Mouse (Mus musculus) limb, embryonic 10.5 days (tissue): ENCODE data around the gene Lipt1. TPM values are rescaled to one million over a fixed set of nuclear protein-coding genes. Genes with fewer than 3 reads are reported as not detected.

ENCODE experiments used
- DNase-seq: peaks from one replicate; pipeline ENCODE4 v3.0.0-alpha.2; 2017; ENCODE audit warnings: low spot score
- H3K27ac ChIP-seq: fragments of 300-500 bp; sonication (generic); 2 replicates; pipeline ENCODE4 v1.5.1; 2016; ENCODE audit warnings: mild to moderate bottlenecking
- H3K27me3 ChIP-seq: fragments of 300-500 bp; sonication (generic); 2 replicates; pipeline ENCODE4 v1.6.1; 2016; ENCODE audit warnings: low read depth, mild to moderate bottlenecking; ENCODE audit not compliant: poor library complexity, severe bottlenecking
- H3K36me3 ChIP-seq: fragments of 300-500 bp; sonication (generic); 2 replicates; pipeline ENCODE4 v1.6.1; 2016; ENCODE audit warnings: mild to moderate bottlenecking, moderate library complexity
- H3K4me1 ChIP-seq: fragments of 300-500 bp; sonication (generic); 2 replicates; pipeline ENCODE4 v1.6.1; 2016
- H3K4me3 ChIP-seq: fragments of 300-500 bp; sonication (generic); 2 replicates; pipeline ENCODE4 v1.5.1; 2016; ENCODE audit warnings: mild to moderate bottlenecking, moderate library complexity
- H3K9me3 ChIP-seq: fragments of 300-500 bp; sonication (generic); replicated peaks from 2 replicates; pipeline ENCODE4 v1.6.1; 2016; ENCODE audit warnings: mild to moderate bottlenecking
- WGBS: fragments of 180-500 bp; shearing (Covaris S2); methylation state at CpG from one replicate; pipeline ENCODE4 v1.1.7; 2016; 5-methylcytosine and 5-hydroxymethylcytosine counted together
- polyA plus RNA-seq: library from polyadenylated mRNA; unstranded; fragments of >200 nt; fragmentation: Nextera tagmentation; extraction: Ambion mirVana; gene quantifications from 2 replicates; pipeline ENCODE4 v1.2.1, GENCODE M21; 2016

Lipt1 gene
- polyA plus RNA-seq, result 6.2 and 8.1 TPM in 2 replicates

GRCm38 (mm10) chr1:37871704-37872103 lies at the start of gene Lipt1:
Lipt1 (plus strand) TSS chr1:37871738.
- Histone ChIP-seq H3K4me3 (peak within 1 kb of the TSS; percentile 63), H3K9me3 (no peaks in the 10 kb centered on the region; the same call in 1 of the 2 replicates), H3K27me3 (no peaks in the 10 kb centered on the region), H3K36me3 (peaks cover 25% of the 10 kb centered on the region), H3K4me1 (peaks cover 11% of the 10 kb centered on the region), H3K27ac (peak within 1 kb of the TSS; percentile 77)
- WGBS, result 11% methylated on average over 7 of the region's 7 CpGs
- DNase-seq, result peak; percentile 37

GRCm38 (mm10) chr1:37831681-37832080 lies 39.9 kb upstream of the Lipt1 start:
- WGBS, result 53% methylated on average over 2 of the region's 2 CpGs

GRCm38 (mm10) chr1:37846878-37847277 lies 24.7 kb upstream of the Lipt1 start:
- no peaks in the 10 kb centered on the region for H3K27me3 ChIP-seq
- H3K36me3 ChIP-seq, result no peaks in the 10 kb centered on the region
- no peak for DNase-seq
- WGBS, result 89% methylated on average over 8 of the region's 8 CpGs
- H3K27ac ChIP-seq, result no peak overlapping the region
- H3K9me3 ChIP-seq, result no peaks in the 10 kb centered on the region
- H3K4me1 ChIP-seq, result no peaks in the 10 kb centered on the region
- H3K4me3 ChIP-seq, result no peak overlapping the region

More at GRCm38 (mm10) chr1:37831681-37832080, 39.9 kb upstream of the Lipt1 start:
- DNase-seq, result no peak
- Histone ChIP-seq H3K4me3 (no peak overlapping the region), H3K4me1 (no peaks in the 10 kb centered on the region), H3K27ac (no peak overlapping the region), H3K9me3 (no peaks in the 10 kb centered on the region), H3K27me3 (no peaks in the 10 kb centered on the region), H3K36me3 (peaks cover 5% of the 10 kb centered on the region; the same call in 1 of the 2 replicates)

GRCm38 (mm10) chr1:37850696-37851095 lies 20.8 kb upstream of the Lipt1 start:
- H3K27ac ChIP-seq, result no peak overlapping the region
- no peaks in the 10 kb centered on the region for H3K36me3 ChIP-seq
- no peaks in the 10 kb centered on the region for H3K4me1 ChIP-seq
- no peaks in the 10 kb centered on the region for H3K9me3 ChIP-seq
- WGBS, result 77% methylated on average over 2 of the region's 2 CpGs
- no peaks in the 10 kb centered on the region for H3K27me3 ChIP-seq
- H3K4me3 ChIP-seq, result no peak overlapping the region
- DNase-seq, result no peak

GRCm38 (mm10) chr1:37864511-37865400 lies 6.8 kb upstream of the Lipt1 start:
- under 1% methylated on average over 90 of the region's 90 CpGs for WGBS
- DNase-seq, result peak; percentile 99
- Histone ChIP-seq H3K4me3 (peak overlapping the region; percentile 74), H3K27ac (peak overlapping the region; percentile 85), H3K27me3 (no peaks in the 10 kb centered on the region), H3K36me3 (no peaks in the 10 kb centered on the region), H3K9me3 (no peaks in the 10 kb centered on the region), H3K4me1 (0 out of 2 replicates have a peak, but pooled peaks cover 4% of the 10 kb centered on the region)

GRCm38 (mm10) chr1:37865401-37866215 lies 5.9 kb upstream of the Lipt1 start:
- Histone ChIP-seq H3K27me3 (no peaks in the 10 kb centered on the region), H3K4me3 (peak overlapping the region; percentile 74), H3K4me1 (0 out of 2 replicates have a peak, but pooled peaks cover 4% of the 10 kb centered on the region), H3K27ac (peak overlapping the region; percentile 85), H3K36me3 (no peaks in the 10 kb centered on the region), H3K9me3 (no peaks in the 10 kb centered on the region)
- 14% methylated on average over 23 of the region's 23 CpGs for WGBS
- no peak for DNase-seq

GRCm38 (mm10) chr1:37866286-37866685 lies 5.3 kb upstream of the Lipt1 start, which contains the start of gene Tsga10:
Tsga10 (minus strand) TSS chr1:37866429.
- H3K4me1 ChIP-seq, result 0 out of 2 replicates have a peak, but pooled peaks cover 4% of the 10 kb centered on the region
- no peaks in the 10 kb centered on the region for H3K9me3 ChIP-seq
- no peaks in the 10 kb centered on the region for H3K27me3 ChIP-seq
- peak within 1 kb of the TSS; percentile 85 for H3K27ac ChIP-seq
- H3K4me3 ChIP-seq, result peak within 1 kb of the TSS; percentile 74
- H3K36me3 ChIP-seq, result no peaks in the 10 kb centered on the region
- no peak for DNase-seq
- 83% methylated on average over 6 of the region's 6 CpGs for WGBS

- DNase-seq, result peak; percentile 53
- H3K27ac ChIP-seq, result no peak overlapping the region
- H3K4me3 ChIP-seq, result no peak overlapping the region
- H3K4me1 ChIP-seq, result peaks cover 8% of the 10 kb centered on the region; the same call in 1 of the 2 replicates
- H3K36me3 ChIP-seq, result no peaks in the 10 kb centered on the region
- no peaks in the 10 kb centered on the region for H3K9me3 ChIP-seq
- H3K27me3 ChIP-seq, result no peaks in the 10 kb centered on the region
- 64% methylated on average over 1 of the region's 1 CpGs for WGBS
These were observed 4.5 kb upstream of the Lipt1 start for GRCm38 (mm10) chr1:37867056-37867455.

- H3K27ac ChIP-seq, result no peak overlapping the region
- H3K4me3 ChIP-seq, result no peak overlapping the region
- H3K27me3 ChIP-seq, result no peaks in the 10 kb centered on the region
- H3K36me3 ChIP-seq, result no peaks in the 10 kb centered on the region
- H3K9me3 ChIP-seq, result no peaks in the 10 kb centered on the region
- 70% methylated on average over 10 of the region's 10 CpGs for WGBS
- no peak for DNase-seq
- H3K4me1 ChIP-seq, result peaks cover 13% of the 10 kb centered on the region
These were observed 3.7 kb upstream of the Lipt1 start for GRCm38 (mm10) chr1:37867684-37868322.

- 71% methylated on average over 10 of the region's 10 CpGs for WGBS
- Histone ChIP-seq H3K4me1 (peaks cover 15% of the 10 kb centered on the region), H3K9me3 (no peaks in the 10 kb centered on the region), H3K4me3 (no peak overlapping the region), H3K27ac (no peak overlapping the region), H3K27me3 (no peaks in the 10 kb centered on the region), H3K36me3 (no peaks in the 10 kb centered on the region)
- no peak for DNase-seq
These were observed 2.9 kb upstream of the Lipt1 start for GRCm38 (mm10) chr1:37868640-37869039.

- Histone ChIP-seq H3K4me1 (peaks cover 11% of the 10 kb centered on the region), H3K36me3 (0 out of 2 replicates have a peak, but pooled peaks cover 4% of the 10 kb centered on the region), H3K9me3 (no peaks in the 10 kb centered on the region), H3K27ac (no peak overlapping the region), H3K27me3 (no peaks in the 10 kb centered on the region), H3K4me3 (no peak overlapping the region)
- DNase-seq, result no peak
- WGBS, result 60% methylated on average over 2 of the region's 2 CpGs
These were observed 2.2 kb upstream of the Lipt1 start for GRCm38 (mm10) chr1:37869362-37869761.
